ENCODE assay signal across 8 mouse cellular contexts in the genomic region with DNA sequence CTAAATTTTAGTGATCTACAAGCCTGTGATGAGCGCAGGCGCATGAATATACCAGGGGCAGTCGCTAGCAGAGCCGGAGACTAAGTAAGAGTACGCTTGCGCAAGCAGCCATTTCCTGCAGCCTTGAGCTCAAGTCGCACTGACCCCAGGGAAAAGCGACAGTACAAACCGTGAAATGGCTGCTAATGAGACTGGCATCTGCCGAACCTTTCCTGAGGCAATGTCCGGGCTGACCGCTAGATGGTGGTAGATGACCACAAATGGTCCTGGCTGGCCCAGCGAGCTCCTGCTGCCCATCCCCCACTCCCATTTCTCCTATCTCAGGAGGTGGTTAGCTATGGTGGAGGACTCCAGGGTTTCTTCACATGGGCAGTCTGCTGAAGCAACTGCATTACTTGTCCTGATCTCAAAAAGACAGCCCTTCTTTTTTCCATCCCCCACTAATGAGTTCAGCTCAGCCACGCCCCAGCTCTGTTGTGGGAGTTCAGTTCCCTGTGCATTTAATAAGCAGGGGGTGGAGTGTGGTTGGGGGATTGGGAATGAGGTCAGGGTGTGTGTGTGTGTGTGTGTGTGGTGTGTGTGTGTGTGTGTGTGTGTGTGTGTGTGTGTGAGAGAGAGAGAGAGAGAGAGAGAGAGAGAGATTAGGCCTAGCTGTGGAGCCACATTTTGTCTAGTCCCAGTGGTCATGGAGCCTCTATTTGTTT. TPM values are rescaled to one million over a fixed set of nuclear protein-coding genes. Genes with fewer than 3 reads are reported as not detected.
DNase-seq lines count a peak whose midpoint lies in the region; ATAC-seq and TF ChIP-seq lines count a peak whose summit lies in the region.

No protein-coding gene starts in this region.

- no peak overlapping the region for H3K9ac ChIP-seq in hindbrain, embryonic 16.5 days (ENCODE audit: low read depth, low read length)

- DNase-seq in WW6 (ENCODE audit: low read depth, low spot score) = peak; percentile 52
- peak; percentile 93 to 97 for DNase-seq in cerebellum, postnatal 4 days (ENCODE audit: low spot score in 2 of 2)
- DNase-seq in gastrocnemius, adult 2 months = peak; percentile 91
- peak; percentile 84 for DNase-seq in left cerebral cortex, adult 11 months (ENCODE audit: low spot score)
- DNase-seq in lung, postnatal 36 days = peak; percentile 96
- peak; percentile 96 for DNase-seq in retina, postnatal 1 day
- peak; percentile 91 for DNase-seq in thymus, postnatal 4 days

- TF ChIP-seq CTCF in gastrocnemius, adult 2 months (IDR thresholded peaks at IDR 0.05) = peak; percentile 89

- no peaks in the 10 kb centered on the region for H3K27me3 ChIP-seq in hindbrain, embryonic 16.5 days (replicated peaks; ENCODE audit: control insufficient read depth, insufficient read depth, low read length)

- H3K9me3 ChIP-seq in hindbrain, embryonic 16.5 days (ENCODE audit: control insufficient read depth, low read length) = no peaks in the 10 kb centered on the region

- no peaks in the 10 kb centered on the region for H3K4me1 ChIP-seq in hindbrain, embryonic 16.5 days (ENCODE audit: control insufficient read depth, insufficient read depth, low read depth, low read length)

- intact Hi-C loops in gastrocnemius, adult 2 months (cut with DNase I) = loop anchor here (1.0 to 10.0 kb wide), 5 partner anchors 42 to 841 kb away; a partner anchor contains a TSS

- H3K4me3 ChIP-seq in gastrocnemius, adult 2 months = peak overlapping the region; percentile 41
- H3K4me3 ChIP-seq in hindbrain, embryonic 16.5 days (ENCODE audit: low read length) = no peak overlapping the region

- 18% methylated on average over 14 of the region's 14 CpGs for WGBS in hindbrain, embryonic 16.5 days

- ATAC-seq in hindbrain, embryonic 16.5 days = peak; percentile 98

- no peaks in the 10 kb centered on the region for H3K36me3 ChIP-seq in hindbrain, embryonic 16.5 days (ENCODE audit: control insufficient read depth, insufficient read depth, low read length)

- H3K27ac ChIP-seq in gastrocnemius, adult 2 months = peak overlapping the region; percentile 75
- peak overlapping the region; percentile 59; the same call in 1 of the 2 replicates for H3K27ac ChIP-seq in hindbrain, embryonic 16.5 days (ENCODE audit: low read depth, low read length)

- H3K4me2 ChIP-seq in hindbrain, embryonic 16.5 days (ENCODE audit: low read length) = peak overlapping the region; percentile 23

RNA-seq across cellular contexts. Expression of a gene that starts 10.6 kb away (rescaled TPM):
- total RNA-seq in gastrocnemius, adult 2 months (2021) = not detected
- polyA plus RNA-seq in hindbrain, embryonic 16.5 days (2015; fragmentation: Nextera tagmentation; extraction: Ambion mirVana) = 4.4 and 6.6 TPM in 2 replicates

RNA-seq across cellular contexts. Expression of a gene that starts 17.1 kb away (rescaled TPM):
- under 1 TPM in 1 of 2 experiments, not detected in 1; 0.14 TPM for total RNA-seq in gastrocnemius, adult 2 months (2021)
- 0.16 and 0.43 TPM in 2 replicates for polyA plus RNA-seq in hindbrain, embryonic 16.5 days (2015; fragmentation: Nextera tagmentation; extraction: Ambion mirVana)

RNA-seq across cellular contexts. Expression of a gene that starts 28.3 kb away (rescaled TPM):
- not detected for total RNA-seq in gastrocnemius, adult 2 months (2021)
- polyA plus RNA-seq in hindbrain, embryonic 16.5 days (2015; fragmentation: Nextera tagmentation; extraction: Ambion mirVana) = 0.29 TPM in 1 of 2 replicates, not detected in the other

RNA-seq across cellular contexts. Expression of a gene that starts 42.9 kb away (rescaled TPM):
- under 1 TPM in 1 of 2 experiments, not detected in 1; 0.11 TPM for total RNA-seq in gastrocnemius, adult 2 months (2021)
- 4.1 and 4.2 TPM in 2 replicates for polyA plus RNA-seq in hindbrain, embryonic 16.5 days (2015; fragmentation: Nextera tagmentation; extraction: Ambion mirVana)
